Mouse (Mus musculus): ENCODE results near the gene Mmaa. TPM values are rescaled to one million over a fixed set of nuclear protein-coding genes. Genes with fewer than 3 reads are reported as not detected.

Mmaa gene
- total and polyA plus RNA-seq, 3 experiments, result 3.3 to 4.7 (median 4.1) TPM

GRCm38 (mm10) chr8:79339555-79339954 is 44.8 kb upstream of the Mmaa start:
- TF ChIP-seq HCFC1 (IDR thresholded peaks at IDR 0.05; ENCODE audit: low read depth, low read length), result no peak
- TF ChIP-seq SIN3A (IDR thresholded peaks at IDR 0.05; ENCODE audit: low read length), result no peak
- TF ChIP-seq PAX5 (IDR thresholded peaks at IDR 0.05; ENCODE audit: low read length), result no peak
- no peak for TF ChIP-seq TBP (conservative IDR thresholded peaks at IDR 0.05; ENCODE audit: low read depth, low read length)
- no peak for TF ChIP-seq JUND (conservative IDR thresholded peaks at IDR 0.05; ENCODE audit: low read depth, low read length)
- TF ChIP-seq RAD21 (IDR thresholded peaks at IDR 0.05; ENCODE audit: low read depth, low read length), result peak; percentile 69
- TF ChIP-seq GABPA (IDR thresholded peaks at IDR 0.05; ENCODE audit: insufficient replicate concordance, low read depth, low read length), result no peak
- peak; percentile 56 to 77 for TF ChIP-seq CTCF (conservative IDR thresholded peaks at IDR 0.05 in 1 of 2, IDR thresholded peaks at IDR 0.05 in 1 of 2; ENCODE audit: low read depth in 2 of 2, low read length in 2 of 2)
- TF ChIP-seq SMC3 (IDR thresholded peaks at IDR 0.05; ENCODE audit: low read depth, low read length), result peak; percentile 82
- Histone ChIP-seq H3K36me3 (replicated peaks in 1 of 2; ENCODE audit: control insufficient read depth in 1 of 2, insufficient read depth in 1 of 2, low read length in 1 of 2) (no peaks in the 10 kb centered on the region), H3K27ac (ENCODE audit: insufficient read depth, low read depth) (no peak overlapping the region), H3K9me3 (replicated peaks; ENCODE audit: low read length) (no peaks in the 10 kb centered on the region), H3K79me2 (replicated peaks; ENCODE audit: control insufficient read depth, extremely low read depth, insufficient read depth, poor library complexity, severe bottlenecking) (no peaks in the 10 kb centered on the region), H3K9ac (ENCODE audit: insufficient read depth, low read depth) (no peak overlapping the region), H3K4me3 (replicated peaks in 1 of 3; ENCODE audit: low read depth in 2 of 3, low read length in 2 of 3, poor library complexity in 1 of 3) (no peak overlapping the region), H3K27me3 (replicated peaks) (peaks cover 18% of the 10 kb centered on the region), H3K4me2 (ENCODE audit: insufficient read depth, low read depth, poor library complexity, severe bottlenecking) (no peak overlapping the region), H3K4me1 (ENCODE audit: control insufficient read depth in 1 of 2, insufficient read depth in 2 of 2) (no peaks in the 10 kb centered on the region)
- in situ Hi-C loops (cut with MboI; ENCODE audit: low pct_ligation_motif_present, low pct_unique_long_range_greater_than_20kb, low sequenced_read_pairs), result no loop called here
- dilution Hi-C loops (cut with MboI; ENCODE audit: extremely low pct_ligation_motif_present, extremely low pct_unique_long_range_greater_than_20kb, low sequenced_read_pairs), result no loop called here
- DNase-seq (ENCODE audit: extremely low read depth), result peak; percentile 35

- dilution Hi-C loops (cut with MboI; ENCODE audit: extremely low pct_ligation_motif_present, extremely low pct_unique_long_range_greater_than_20kb, low sequenced_read_pairs), result no loop called here
- no peak for DNase-seq (ENCODE audit: extremely low read depth)
- in situ Hi-C loops (cut with MboI; ENCODE audit: low pct_ligation_motif_present, low pct_unique_long_range_greater_than_20kb, low sequenced_read_pairs), result no loop called here
- Histone ChIP-seq H3K4me1 (ENCODE audit: control insufficient read depth in 1 of 2, insufficient read depth in 2 of 2) (no peaks in the 10 kb centered on the region), H3K36me3 (replicated peaks in 1 of 2; ENCODE audit: control insufficient read depth in 1 of 2, insufficient read depth in 1 of 2, low read length in 1 of 2) (no peaks in the 10 kb centered on the region), H3K27me3 (replicated peaks) (peaks cover 26% of the 10 kb centered on the region), H3K9me3 (replicated peaks; ENCODE audit: low read length) (peaks cover 4% of the 10 kb centered on the region), H3K79me2 (replicated peaks; ENCODE audit: control insufficient read depth, extremely low read depth, insufficient read depth, poor library complexity, severe bottlenecking) (no peaks in the 10 kb centered on the region), H3K4me3 (replicated peaks in 1 of 3; ENCODE audit: low read depth in 2 of 3, low read length in 2 of 3, poor library complexity in 1 of 3) (no peak overlapping the region), H3K27ac (ENCODE audit: insufficient read depth, low read depth) (no peak overlapping the region), H3K9ac (ENCODE audit: insufficient read depth, low read depth) (no peak overlapping the region), H3K4me2 (ENCODE audit: insufficient read depth, low read depth, poor library complexity, severe bottlenecking) (no peak overlapping the region)
- TF ChIP-seq KAT2A (IDR thresholded peaks at IDR 0.05; ENCODE audit: insufficient replicate concordance, low read length) (no peak), RCOR1 (conservative IDR thresholded peaks at IDR 0.05; ENCODE audit: low read depth, low read length) (no peak), EP300 (IDR thresholded peaks at IDR 0.05; ENCODE audit: low read length) (no peak), CHD2 (IDR thresholded peaks at IDR 0.05; ENCODE audit: low read length) (no peak), MAZ (IDR thresholded peaks at IDR 0.05; ENCODE audit: low read depth, low read length) (no peak), JUN (IDR thresholded peaks at IDR 0.05; ENCODE audit: insufficient read depth, low read depth, low read length) (no peak), TCF12 (IDR thresholded peaks at IDR 0.05; ENCODE audit: low read depth, low read length) (no peak), NRF1 (IDR thresholded peaks at IDR 0.05; ENCODE audit: low read depth, low read length) (no peak), MEF2A (IDR thresholded peaks at IDR 0.05; ENCODE audit: borderline replicate concordance, low read depth, low read length) (no peak), BHLHE40 (IDR thresholded peaks at IDR 0.05; ENCODE audit: low read depth, low read length) (no peak), JUND (conservative IDR thresholded peaks at IDR 0.05; ENCODE audit: low read depth, low read length) (no peak), ZC3H11A (IDR thresholded peaks at IDR 0.05; ENCODE audit: low read depth, low read length) (no peak), POLR2A (IDR thresholded peaks at IDR 0.05; ENCODE audit: low read depth, low read length) (no peak), E2F4 (IDR thresholded peaks at IDR 0.05; ENCODE audit: insufficient replicate concordance, low read depth, low read length) (no peak), USF1 (IDR thresholded peaks at IDR 0.05; ENCODE audit: low read depth, low read length) (no peak), POLR2AphosphoS2 (IDR thresholded peaks at IDR 0.05; ENCODE audit: low read depth, low read length) (no peak), ZMIZ1 (IDR thresholded peaks at IDR 0.05; ENCODE audit: low read depth, low read length) (no peak)
Observed at GRCm38 (mm10) chr8:79338619-79339018, 43.9 kb upstream of the Mmaa start.
